Mouse (Mus musculus) embryonic facial prominence, embryonic 14.5 days (tissue): ENCODE measurements around the gene Asb10. TPM values are rescaled to one million over a fixed set of nuclear protein-coding genes. Genes with fewer than 3 reads are reported as not detected.

Experiments
- ATAC-seq: fragments of 200-750 bp; cut with Nextera tagmentation; 2 replicates; pipeline ENCODE4 v1.8.0; 2017; ENCODE audit warnings: low read depth, moderate number of reproducible peaks, moderate TSS enrichment
- DNase-seq: peaks from one replicate; pipeline ENCODE4 v3.0.0-alpha.2; 2015; ENCODE audit warnings: low spot score
- H3K27ac ChIP-seq: fragments of 300-500 bp; sonication (generic); replicated peaks from 2 replicates; pipeline ENCODE4 v1.5.1; 2014; ENCODE audit warnings: low read depth, mild to moderate bottlenecking, low read length, moderate library complexity
- H3K27me3 ChIP-seq: fragments of 300-500 bp; sonication (generic); replicated peaks from 2 replicates; pipeline ENCODE4 v1.6.1; 2014; ENCODE audit warnings: low read length; ENCODE audit not compliant: control insufficient read depth, insufficient read depth
- H3K36me3 ChIP-seq: fragments of 300-500 bp; sonication (generic); 2 replicates; pipeline ENCODE4 v1.6.1; 2014; ENCODE audit warnings: low read length, mixed read lengths; ENCODE audit not compliant: control insufficient read depth, insufficient read depth
- H3K4me1 ChIP-seq: fragments of 300-500 bp; sonication (generic); 2 replicates; pipeline ENCODE4 v1.6.1; 2014; ENCODE audit warnings: antibody characterized with exemption, low read length; ENCODE audit not compliant: control insufficient read depth, insufficient read depth
- H3K4me2 ChIP-seq: fragments of 300-500 bp; sonication (generic); 2 replicates; pipeline ENCODE4 v1.6.1; 2014; ENCODE audit warnings: low read depth, mild to moderate bottlenecking, low read length, moderate library complexity, mixed read lengths
- H3K4me3 ChIP-seq: fragments of 300-500 bp; sonication (generic); 2 replicates; pipeline ENCODE4 v1.5.1; 2014; ENCODE audit warnings: low read depth, mild to moderate bottlenecking, low read length
- H3K9ac ChIP-seq: fragments of 300-500 bp; sonication (generic); 2 replicates; pipeline ENCODE4 v1.6.1; 2014; ENCODE audit warnings: low read depth, mild to moderate bottlenecking, low read length, moderate library complexity, mixed read lengths
- H3K9me3 ChIP-seq: fragments of 300-500 bp; sonication (generic); 2 replicates; pipeline ENCODE4 v1.6.1; 2016; ENCODE audit warnings: low read length; ENCODE audit not compliant: control insufficient read depth
- WGBS: fragments of 180-500 bp; shearing (Covaris S2); extraction: QIAGEN DNeasy Blood & Tissue Kit; methylation state at CpG from one replicate; pipeline ENCODE4 v1.1.7; 2014; 5-methylcytosine and 5-hydroxymethylcytosine counted together
- polyA plus RNA-seq: library from polyadenylated mRNA; unstranded; fragments of >200 nt; fragmentation: Nextera tagmentation; extraction: Ambion mirVana; gene quantifications from 2 replicates; pipeline ENCODE4 v1.2.1, GENCODE M21; 2014

Asb10 gene
- polyA plus RNA-seq, 1 experiment from 2014 or later = 1.2 TPM

DNA sequence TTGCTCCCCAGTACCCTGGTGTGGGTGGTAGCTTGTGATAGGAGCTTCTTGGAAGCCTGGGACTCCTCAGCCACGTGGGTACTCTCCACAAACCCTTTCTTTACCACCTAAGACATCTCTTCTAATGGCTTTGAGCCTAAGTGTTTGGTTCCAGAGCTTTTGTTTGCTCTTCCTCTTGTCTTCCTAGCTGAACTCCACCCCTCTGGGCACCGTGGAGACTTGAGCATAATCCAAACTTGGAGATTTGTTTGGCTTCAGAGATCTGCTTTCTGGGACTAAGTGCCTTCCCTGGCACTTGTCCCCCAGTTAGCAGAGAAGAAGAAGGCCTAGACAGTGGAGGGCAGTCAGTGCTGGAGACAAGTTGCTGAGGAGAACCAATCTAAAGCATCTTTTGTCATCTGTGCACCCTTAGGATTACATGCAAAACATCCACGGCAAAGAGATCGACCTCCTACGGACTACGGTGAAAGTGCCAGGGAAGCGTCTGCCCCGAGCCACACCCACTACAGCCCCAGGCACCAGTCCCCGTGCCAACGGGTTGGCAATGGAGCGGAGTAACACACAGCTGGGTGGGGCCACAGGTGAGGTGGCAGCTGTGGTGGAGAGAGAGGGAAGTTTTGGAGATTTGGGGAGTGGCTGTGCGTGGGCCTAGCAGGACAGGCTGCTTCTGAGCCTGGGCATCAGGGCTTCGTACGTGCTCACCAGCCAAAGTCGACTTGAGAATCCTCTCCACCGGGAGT, 48.1 kb downstream of the Asb10 start:
- DNase-seq (no peak), ATAC-seq (no peak)
- WGBS = 83% methylated on average over 16 of the region's 16 CpGs
- Histone ChIP-seq H3K4me1 (no peaks in the 10 kb centered on the region), H3K4me3 (no peak overlapping the region), H3K27ac (no peak overlapping the region), H3K27me3 (no peaks in the 10 kb centered on the region), H3K9me3 (no peaks in the 10 kb centered on the region), H3K9ac (no peak overlapping the region), H3K36me3 (peaks cover 96% of the 10 kb centered on the region), H3K4me2 (no peak overlapping the region)

- ATAC-seq = no peak
- Histone ChIP-seq H3K27ac (no peak overlapping the region), H3K9me3 (no peaks in the 10 kb centered on the region), H3K4me3 (no peak overlapping the region), H3K27me3 (no peaks in the 10 kb centered on the region), H3K4me2 (no peak overlapping the region), H3K9ac (no peak overlapping the region), H3K36me3 (peaks cover 95% of the 10 kb centered on the region), H3K4me1 (no peaks in the 10 kb centered on the region)
- WGBS = 78% methylated on average over 13 of the region's 14 CpGs
- DNase-seq = no peak
Observed at GRCm38 (mm10) chr5:24490413-24490920, 50.3 kb downstream of the Asb10 start.

DNA sequence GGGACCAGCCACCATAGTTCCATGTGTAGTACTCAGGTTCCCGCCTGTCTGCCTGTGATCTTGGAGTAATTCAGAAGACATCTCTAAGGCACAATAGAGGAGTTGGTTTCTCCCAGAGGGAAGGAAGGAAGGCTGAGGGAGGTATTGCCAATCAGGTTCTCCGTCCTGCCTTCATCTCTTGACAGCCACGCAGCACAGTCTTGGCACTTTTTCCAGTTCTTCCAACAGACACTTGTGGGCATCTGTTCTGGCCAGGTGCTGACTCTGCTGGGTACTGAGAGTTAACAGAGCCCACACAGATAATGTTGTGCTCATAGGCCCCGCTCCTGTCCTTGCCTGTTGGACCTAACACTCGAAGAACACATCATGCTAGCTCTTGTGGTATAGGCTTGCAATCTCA, 54.0 kb downstream of the Asb10 start:
- no peaks in the 10 kb centered on the region for H3K4me1 ChIP-seq
- H3K4me2 ChIP-seq = no peak overlapping the region

GRCm38 (mm10) chr5:24486097-24486496, 54.7 kb downstream of the Asb10 start:
- no peak for ATAC-seq
- no peaks in the 10 kb centered on the region for H3K4me1 ChIP-seq

More for the DNA sequence above, 54.0 kb downstream of the Asb10 start:
- Histone ChIP-seq H3K36me3 (peaks cover 88% of the 10 kb centered on the region), H3K4me3 (no peak overlapping the region), H3K27ac (no peak overlapping the region), H3K27me3 (no peaks in the 10 kb centered on the region), H3K9me3 (no peaks in the 10 kb centered on the region), H3K9ac (no peak overlapping the region)
- ATAC-seq (no peak), DNase-seq (no peak)
- 89% methylated on average over 5 of the region's 5 CpGs for WGBS

DNA sequence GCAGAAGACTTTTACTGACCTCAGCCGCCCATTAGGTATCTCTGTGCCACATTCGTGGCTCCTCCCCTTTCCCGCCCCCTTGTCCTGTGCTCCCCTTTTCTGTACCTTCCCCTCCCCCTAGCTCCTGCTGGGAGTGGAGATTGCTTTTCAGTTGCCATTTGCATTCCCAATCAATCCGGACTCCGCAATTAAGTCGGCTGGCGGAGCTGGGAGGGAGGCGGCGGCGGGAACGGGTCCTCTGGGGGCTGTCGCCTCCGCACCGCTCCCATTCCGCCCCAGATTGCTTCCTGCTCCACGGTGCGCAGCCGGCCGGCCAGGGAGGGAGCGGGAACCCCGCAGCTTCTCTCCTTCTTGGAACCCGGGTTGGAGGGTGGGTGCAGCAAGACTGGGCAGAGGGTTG, 55.8 kb downstream of the Asb10 start:
- Histone ChIP-seq H3K4me2 (no peak overlapping the region), H3K27ac (no peak overlapping the region), H3K36me3 (peaks cover 87% of the 10 kb centered on the region), H3K9me3 (no peaks in the 10 kb centered on the region), H3K4me1 (no peaks in the 10 kb centered on the region), H3K27me3 (no peaks in the 10 kb centered on the region), H3K4me3 (no peak overlapping the region), H3K9ac (no peak overlapping the region)
- WGBS = 34% methylated on average over 22 of the region's 22 CpGs
- DNase-seq = no peak
- ATAC-seq = no peak

More at GRCm38 (mm10) chr5:24486097-24486496, 54.7 kb downstream of the Asb10 start:
- Histone ChIP-seq H3K36me3 (peaks cover 87% of the 10 kb centered on the region), H3K9me3 (no peaks in the 10 kb centered on the region), H3K9ac (no peak overlapping the region), H3K27ac (no peak overlapping the region), H3K4me2 (no peak overlapping the region), H3K4me3 (no peak overlapping the region), H3K27me3 (no peaks in the 10 kb centered on the region)
- WGBS = 0% methylated on average over 8 of the region's 8 CpGs
- DNase-seq = peak; percentile 91

DNA sequence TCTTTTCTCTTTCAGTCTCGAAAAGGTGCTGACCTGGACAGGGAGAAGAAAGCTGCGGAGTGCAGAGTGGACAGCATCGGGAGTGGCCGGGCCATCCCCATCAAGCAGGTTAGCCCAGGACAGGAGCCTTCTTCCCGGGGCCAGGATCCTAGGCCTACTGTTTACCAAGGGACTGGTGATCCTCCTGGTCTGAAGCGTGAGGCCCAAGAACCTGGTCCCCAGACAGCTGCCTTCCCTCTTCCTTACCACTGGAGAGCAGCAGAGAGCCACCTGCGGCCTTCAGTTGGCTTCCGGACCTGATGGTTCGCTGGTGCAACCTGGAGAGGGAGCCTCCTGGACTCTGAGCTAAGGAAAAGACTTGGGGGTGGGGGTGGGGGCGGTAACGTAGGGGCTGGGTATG, 57.5 kb downstream of the Asb10 start:
- Histone ChIP-seq H3K4me1 (no peaks in the 10 kb centered on the region), H3K27ac (no peak overlapping the region), H3K9me3 (no peaks in the 10 kb centered on the region), H3K27me3 (no peaks in the 10 kb centered on the region), H3K4me3 (no peak overlapping the region), H3K36me3 (peaks cover 87% of the 10 kb centered on the region), H3K4me2 (no peak overlapping the region), H3K9ac (no peak overlapping the region)
- DNase-seq (peak; percentile 81), ATAC-seq (peak; percentile 34)
- 30% methylated on average over 11 of the region's 11 CpGs for WGBS

Other genes with a start within 250 kb of the Asb10 start
- gene Kcnh2, start 189.4 kb downstream of the Asb10 start, polyA plus RNA-seq = 6.7 and 7.6 TPM in 2 replicates
- gene Nos3, start 176.2 kb downstream of the Asb10 start, polyA plus RNA-seq = 7.8 and 7.9 TPM in 2 replicates
- 0.75 and 0.81 TPM in 2 replicates for gene Atg9b, start 148.8 kb downstream of the Asb10 start, polyA plus RNA-seq
- gene Abcb8, start 147.3 kb downstream of the Asb10 start, polyA plus RNA-seq = 35.6 and 42.0 TPM in 2 replicates
- gene Asic3, start 127.6 kb downstream of the Asb10 start, polyA plus RNA-seq = 1.7 and 2.1 TPM in 2 replicates
- gene Cdk5, start 117.4 kb downstream of the Asb10 start, polyA plus RNA-seq = 48.2 and 55.0 TPM in 2 replicates
- gene Slc4a2, start 117.1 kb downstream of the Asb10 start, polyA plus RNA-seq = 26.0 and 31.0 TPM in 2 replicates
- gene Fastk, start 95.7 kb downstream of the Asb10 start, polyA plus RNA-seq = 111 and 119 TPM in 2 replicates
- gene Tmub1, start 93.1 kb downstream of the Asb10 start, polyA plus RNA-seq = 16.5 and 21.3 TPM in 2 replicates
- gene Agap3, start 88.8 kb downstream of the Asb10 start, polyA plus RNA-seq = 31.5 and 33.9 TPM in 2 replicates
- 0.04 and 0.05 TPM in 2 replicates for gene Gbx1, start 13.8 kb downstream of the Asb10 start, polyA plus RNA-seq
- gene 4931409K22Rik, start 15.8 kb upstream of the Asb10 start, polyA plus RNA-seq = not detected in 2 replicates
- gene Abcf2, start 36.5 kb upstream of the Asb10 start, polyA plus RNA-seq = 83.7 and 96.3 TPM in 2 replicates
- gene Chpf2, start 45.8 kb upstream of the Asb10 start, polyA plus RNA-seq = 21.2 and 23.4 TPM in 2 replicates
- 48.9 and 54.7 TPM in 2 replicates for gene Smarcd3, start 83.4 kb upstream of the Asb10 start, polyA plus RNA-seq
- 34.8 and 38.1 TPM in 2 replicates for gene Nub1, start 144.6 kb upstream of the Asb10 start, polyA plus RNA-seq
- gene Wdr86, start 189.7 kb upstream of the Asb10 start, polyA plus RNA-seq = 21.8 and 31.1 TPM in 2 replicates
- 4.1 TPM in 1 of 2 replicates, not detected in the other for gene Crygn, start 217.0 kb upstream of the Asb10 start, polyA plus RNA-seq